Mouse (Mus musculus): ENCODE data around the gene Marveld3. TPM values are rescaled to one million over a fixed set of nuclear protein-coding genes. Genes with fewer than 3 reads are reported as not detected.

The Marveld3 gene
- polyA plus RNA-seq, 1 experiment from 2014 or later: 0.81 TPM

- 85% methylated on average over 8 of the region's 8 CpGs for WGBS
- Histone ChIP-seq H3K27me3 (ENCODE audit: insufficient read depth, poor library complexity, severe bottlenecking) (no peaks in the 10 kb centered on the region), H3K9me3 (no peaks in the 10 kb centered on the region), H3K4me3 (no peak overlapping the region), H3K4me1 (replicated peaks) (no peaks in the 10 kb centered on the region), H3K36me3 (no peaks in the 10 kb centered on the region), H3K27ac (no peak overlapping the region)
- DNase-seq (ENCODE audit: low spot score): no peak
These were observed 27.1 kb upstream of the Marveld3 start for GRCm38 (mm10) chr8:109989151-109989550.

DNA sequence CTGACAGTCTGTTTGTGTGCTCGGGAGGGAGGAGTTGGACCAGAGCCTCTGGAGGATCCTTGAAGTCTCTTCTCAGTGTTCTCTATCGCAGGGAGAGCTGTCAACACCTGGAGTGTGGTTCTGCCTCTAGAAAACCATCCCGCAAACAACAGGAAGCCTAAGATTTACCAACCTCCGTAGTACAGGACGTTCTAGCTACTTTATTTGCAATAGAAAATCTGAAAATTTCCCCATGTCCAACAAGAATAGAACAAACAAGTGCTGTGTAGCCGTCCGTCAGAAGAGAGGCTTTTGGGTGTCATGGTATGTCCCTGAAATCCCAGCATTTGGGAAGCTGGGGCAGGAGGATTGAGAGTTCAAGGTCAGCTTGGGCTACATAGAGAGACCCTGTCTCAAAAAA, 25.8 kb upstream of the Marveld3 start:
- Histone ChIP-seq H3K4me3 (no peak overlapping the region), H3K36me3 (no peaks in the 10 kb centered on the region), H3K27ac (no peak overlapping the region), H3K27me3 (ENCODE audit: insufficient read depth, poor library complexity, severe bottlenecking) (no peaks in the 10 kb centered on the region), H3K4me1 (replicated peaks) (no peaks in the 10 kb centered on the region), H3K9me3 (no peaks in the 10 kb centered on the region)
- no peak for DNase-seq (ENCODE audit: low spot score)
- 84% methylated on average over 7 of the region's 7 CpGs for WGBS

GRCm38 (mm10) chr8:109986384-109986783, 24.4 kb upstream of the Marveld3 start:
- WGBS: 69% methylated on average over 7 of the region's 7 CpGs
- H3K9me3 ChIP-seq: no peaks in the 10 kb centered on the region
- H3K36me3 ChIP-seq: no peaks in the 10 kb centered on the region
- H3K27me3 ChIP-seq (ENCODE audit: insufficient read depth, poor library complexity, severe bottlenecking): no peaks in the 10 kb centered on the region
- H3K27ac ChIP-seq: no peak overlapping the region
- DNase-seq (ENCODE audit: low spot score): no peak
- no peak overlapping the region for H3K4me3 ChIP-seq
- H3K4me1 ChIP-seq (replicated peaks): 0 out of 2 replicates have a peak, but pooled peaks cover 2% of the 10 kb centered on the region

DNA sequence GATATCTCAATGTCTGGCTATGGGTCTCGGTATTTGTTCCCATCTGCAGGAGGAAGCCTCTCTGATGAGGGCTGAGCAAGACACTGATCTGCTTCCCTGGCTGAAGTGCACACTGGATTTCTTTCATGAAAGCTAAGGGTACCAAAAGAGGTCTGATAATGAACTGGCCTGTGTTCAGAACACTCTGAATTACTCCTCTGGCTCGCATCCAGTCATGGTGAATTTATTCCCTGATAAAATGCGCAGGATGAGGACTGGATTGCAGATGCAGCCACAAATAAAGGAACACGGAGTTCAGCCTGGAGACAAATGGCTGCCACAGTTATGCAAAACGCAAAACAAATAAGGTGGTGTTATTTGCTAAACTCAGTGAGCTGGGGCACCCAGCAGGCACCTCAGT, 21.9 kb upstream of the Marveld3 start:
- H3K9me3 ChIP-seq: no peaks in the 10 kb centered on the region
- H3K27ac ChIP-seq: no peak overlapping the region
- WGBS: 41% methylated on average over 5 of the region's 5 CpGs
- H3K36me3 ChIP-seq: no peaks in the 10 kb centered on the region
- DNase-seq (ENCODE audit: low spot score): no peak
- H3K27me3 ChIP-seq (ENCODE audit: insufficient read depth, poor library complexity, severe bottlenecking): no peaks in the 10 kb centered on the region
- no peak overlapping the region for H3K4me3 ChIP-seq
- H3K4me1 ChIP-seq (replicated peaks): 0 out of 2 replicates have a peak, but pooled peaks cover 2% of the 10 kb centered on the region

DNA sequence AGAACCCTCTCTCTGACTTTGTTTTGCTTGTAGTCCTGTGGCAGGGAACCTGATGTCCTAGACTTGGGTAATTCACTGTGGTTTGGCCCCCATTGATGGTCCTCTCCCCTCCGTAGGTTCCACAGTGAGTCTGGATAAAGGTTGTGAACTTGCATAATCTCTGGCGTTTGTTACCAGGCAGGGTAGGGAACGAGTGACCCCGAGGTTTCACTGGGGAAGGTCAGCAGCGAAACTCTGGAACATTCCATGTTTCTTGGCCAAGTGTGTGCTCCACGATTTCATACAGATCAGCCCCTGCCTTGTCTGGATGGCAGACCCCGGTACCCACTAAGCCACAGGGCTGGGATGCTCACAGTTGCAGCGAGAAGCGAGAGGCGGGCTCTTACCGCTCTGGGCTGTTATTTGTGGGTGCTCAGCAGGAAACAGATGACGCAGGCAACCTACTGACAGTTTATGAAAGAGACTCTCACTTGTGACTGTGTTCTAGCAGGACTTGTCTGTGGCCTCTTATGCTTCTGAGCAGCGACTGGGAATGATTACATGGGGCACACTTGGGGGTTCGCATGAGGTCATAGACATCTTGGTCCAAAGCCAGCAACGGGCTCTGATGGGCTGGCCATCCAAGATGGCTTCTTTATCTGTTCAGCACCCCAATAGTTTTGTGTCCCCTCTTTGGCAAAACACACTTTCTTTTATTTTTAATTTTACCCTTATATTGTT, 20.5 kb upstream of the Marveld3 start:
- Histone ChIP-seq H3K4me1 (replicated peaks) (0 out of 2 replicates have a peak, but pooled peaks cover 2% of the 10 kb centered on the region), H3K27ac (no peak overlapping the region), H3K36me3 (no peaks in the 10 kb centered on the region), H3K4me3 (no peak overlapping the region), H3K9me3 (no peaks in the 10 kb centered on the region), H3K27me3 (ENCODE audit: insufficient read depth, poor library complexity, severe bottlenecking) (no peaks in the 10 kb centered on the region)
- no peak for DNase-seq (ENCODE audit: low spot score)
- WGBS: 75% methylated on average over 15 of the region's 15 CpGs

DNA sequence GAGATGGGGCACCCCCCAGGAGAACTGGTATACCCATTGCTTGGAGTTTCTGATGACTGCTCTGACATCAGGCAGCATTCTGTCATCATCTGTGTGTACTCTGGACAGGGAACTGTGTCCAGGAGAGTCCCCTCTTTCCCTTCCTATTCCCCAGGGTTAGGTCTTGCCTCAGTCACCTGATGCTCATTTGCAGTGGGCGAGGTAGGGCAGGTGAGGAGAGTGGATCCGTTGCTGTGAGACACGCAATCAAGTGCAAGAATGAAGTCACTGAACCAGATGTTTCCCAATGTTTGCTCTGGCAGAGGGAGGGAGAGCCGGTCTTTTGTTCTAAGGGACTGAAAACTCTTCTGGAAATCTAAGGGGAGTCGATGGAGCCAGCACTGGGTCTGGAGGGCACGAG, 17.3 kb upstream of the Marveld3 start:
- WGBS: 74% methylated on average over 6 of the region's 6 CpGs
- H3K27me3 ChIP-seq (ENCODE audit: insufficient read depth, poor library complexity, severe bottlenecking): no peaks in the 10 kb centered on the region

GRCm38 (mm10) chr8:109972901-109973300, 10.9 kb upstream of the Marveld3 start:
- H3K36me3 ChIP-seq: no peaks in the 10 kb centered on the region
- H3K4me1 ChIP-seq (replicated peaks): no peaks in the 10 kb centered on the region
- no peak overlapping the region for H3K27ac ChIP-seq
- H3K9me3 ChIP-seq: peaks cover 6% of the 10 kb centered on the region; the same call in 1 of the 2 replicates
- WGBS: 87% methylated on average over 4 of the region's 4 CpGs
- DNase-seq (ENCODE audit: low spot score): no peak
- H3K27me3 ChIP-seq (ENCODE audit: insufficient read depth, poor library complexity, severe bottlenecking): peaks cover 21% of the 10 kb centered on the region
- H3K4me3 ChIP-seq: no peak overlapping the region

More for the DNA sequence above, 17.3 kb upstream of the Marveld3 start:
- Histone ChIP-seq H3K4me1 (replicated peaks) (0 out of 2 replicates have a peak, but pooled peaks cover 2% of the 10 kb centered on the region), H3K9me3 (peaks cover 6% of the 10 kb centered on the region; the same call in 1 of the 2 replicates), H3K4me3 (no peak overlapping the region), H3K36me3 (no peaks in the 10 kb centered on the region), H3K27ac (no peak overlapping the region)
- DNase-seq (ENCODE audit: low spot score): no peak

DNA sequence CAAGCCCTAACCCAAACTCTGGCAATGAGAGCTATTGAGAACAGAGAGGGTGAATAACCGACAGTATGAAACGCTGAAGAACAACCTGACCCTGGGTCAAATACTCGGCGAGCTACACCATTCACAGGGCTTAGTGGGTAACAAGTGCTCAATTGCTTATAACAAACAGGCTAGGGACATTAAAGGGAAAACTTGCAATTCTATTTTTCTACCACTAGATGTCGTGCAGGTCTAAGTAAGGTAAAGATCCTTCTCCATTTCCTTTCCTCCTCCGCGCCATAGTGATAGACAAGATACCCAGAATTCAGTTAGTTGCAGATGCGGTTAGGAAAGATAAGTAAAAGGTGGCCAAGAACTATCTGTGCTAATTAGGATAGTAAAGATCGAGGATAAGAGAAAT, 8.3 kb upstream of the Marveld3 start:
- Histone ChIP-seq H3K27ac (no peak overlapping the region), H3K4me1 (replicated peaks) (no peaks in the 10 kb centered on the region), H3K36me3 (no peaks in the 10 kb centered on the region), H3K27me3 (ENCODE audit: insufficient read depth, poor library complexity, severe bottlenecking) (peaks cover 21% of the 10 kb centered on the region), H3K4me3 (no peak overlapping the region), H3K9me3 (peaks cover under 1% of the 10 kb centered on the region; the same call in 1 of the 2 replicates)
- DNase-seq (ENCODE audit: low spot score): no peak
- WGBS: 13% methylated on average over 9 of the region's 9 CpGs

DNA sequence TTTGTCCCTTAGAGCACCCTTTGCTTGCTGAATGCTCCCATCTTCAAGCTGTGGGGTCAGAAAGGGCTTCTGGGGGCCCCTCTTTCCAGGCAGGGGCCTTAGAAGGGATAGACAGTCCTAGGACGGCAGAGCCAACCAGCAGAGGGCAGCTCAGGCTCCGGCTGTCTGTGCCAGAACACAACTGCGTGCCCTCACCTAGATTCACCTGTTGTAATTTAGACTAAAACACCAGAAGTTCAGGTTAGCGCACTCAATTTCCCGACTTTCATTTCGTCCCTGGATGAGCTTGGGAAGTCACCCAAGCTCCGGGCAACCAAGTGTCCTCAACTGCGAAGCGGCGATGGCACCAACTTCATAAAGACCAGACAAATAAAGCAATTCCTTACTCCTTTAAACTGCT, 6.8 kb upstream of the Marveld3 start:
- no peaks in the 10 kb centered on the region for H3K36me3 ChIP-seq
- DNase-seq (ENCODE audit: low spot score): no peak
- peaks cover 24% of the 10 kb centered on the region for H3K27me3 ChIP-seq (ENCODE audit: insufficient read depth, poor library complexity, severe bottlenecking)
- no peaks in the 10 kb centered on the region for H3K9me3 ChIP-seq
- 55% methylated on average over 10 of the region's 10 CpGs for WGBS
- H3K27ac ChIP-seq: no peak overlapping the region
- H3K4me1 ChIP-seq (replicated peaks): no peaks in the 10 kb centered on the region
- no peak overlapping the region for H3K4me3 ChIP-seq

DNA sequence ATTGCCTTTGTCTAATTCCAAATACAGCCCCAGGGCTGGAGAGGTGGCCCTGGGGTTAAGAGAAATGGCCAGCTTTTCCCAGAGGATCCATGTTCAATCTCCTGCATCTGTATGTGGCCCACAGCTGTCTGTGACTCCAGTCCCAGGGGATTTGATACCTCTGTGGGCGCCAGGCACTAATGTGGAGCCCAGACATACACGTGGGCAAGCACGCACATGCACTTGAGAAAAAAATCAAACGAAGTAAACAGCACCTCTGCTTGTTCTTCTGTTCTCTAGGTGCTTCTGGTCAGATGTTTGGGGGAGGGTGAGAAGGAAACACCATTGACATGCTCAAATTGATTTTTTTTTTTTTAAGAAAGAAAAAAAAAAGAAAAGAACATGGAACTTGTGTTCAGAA, 2.1 kb upstream of the Marveld3 start:
- Histone ChIP-seq H3K9me3 (no peaks in the 10 kb centered on the region), H3K27me3 (ENCODE audit: insufficient read depth, poor library complexity, severe bottlenecking) (peaks cover 58% of the 10 kb centered on the region), H3K36me3 (no peaks in the 10 kb centered on the region), H3K4me3 (no peak overlapping the region), H3K4me1 (replicated peaks) (peaks cover 18% of the 10 kb centered on the region), H3K27ac (no peak overlapping the region)
- 77% methylated on average over 4 of the region's 4 CpGs for WGBS
- no peak for DNase-seq (ENCODE audit: low spot score)

DNA sequence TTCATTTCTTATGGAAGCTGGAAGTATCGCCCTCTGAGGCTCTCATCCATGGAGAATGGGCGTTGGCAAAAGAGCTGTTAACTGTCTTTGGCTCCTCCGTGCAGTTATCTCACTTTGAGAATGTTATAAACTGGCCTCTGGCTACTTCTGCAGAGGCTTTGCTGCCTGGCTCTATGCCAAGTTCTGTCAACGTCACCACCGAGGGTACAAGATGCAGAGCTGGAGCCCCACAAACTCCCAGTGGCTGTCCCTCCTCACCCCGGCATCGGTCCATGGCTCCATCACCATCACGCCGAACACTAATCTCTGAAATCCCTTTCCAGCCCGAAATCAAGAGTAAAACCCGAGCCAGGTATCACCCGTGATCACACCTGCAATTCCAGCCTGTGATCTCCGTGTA, 1.4 kb upstream of the Marveld3 start:
- Histone ChIP-seq H3K27ac (no peak overlapping the region), H3K9me3 (no peaks in the 10 kb centered on the region), H3K4me1 (replicated peaks) (peaks cover 18% of the 10 kb centered on the region), H3K4me3 (no peak overlapping the region), H3K27me3 (ENCODE audit: insufficient read depth, poor library complexity, severe bottlenecking) (peaks cover 58% of the 10 kb centered on the region), H3K36me3 (no peaks in the 10 kb centered on the region)
- 83% methylated on average over 13 of the region's 13 CpGs for WGBS
- no peak for DNase-seq (ENCODE audit: low spot score)

GRCm38 (mm10) chr8:109962896-109963295, 893 bp upstream of the Marveld3 start:
- peaks cover 23% of the 10 kb centered on the region for H3K4me1 ChIP-seq (replicated peaks)
- H3K27ac ChIP-seq: no peak overlapping the region
- H3K4me3 ChIP-seq: no peak overlapping the region
- peaks cover 58% of the 10 kb centered on the region for H3K27me3 ChIP-seq (ENCODE audit: insufficient read depth, poor library complexity, severe bottlenecking)
- H3K36me3 ChIP-seq: no peaks in the 10 kb centered on the region
- no peak for DNase-seq (ENCODE audit: low spot score)
- whole genome bisulfite sequencing: 78% methylated on average over 9 of the region's 9 CpGs
- H3K9me3 ChIP-seq: no peaks in the 10 kb centered on the region

DNA sequence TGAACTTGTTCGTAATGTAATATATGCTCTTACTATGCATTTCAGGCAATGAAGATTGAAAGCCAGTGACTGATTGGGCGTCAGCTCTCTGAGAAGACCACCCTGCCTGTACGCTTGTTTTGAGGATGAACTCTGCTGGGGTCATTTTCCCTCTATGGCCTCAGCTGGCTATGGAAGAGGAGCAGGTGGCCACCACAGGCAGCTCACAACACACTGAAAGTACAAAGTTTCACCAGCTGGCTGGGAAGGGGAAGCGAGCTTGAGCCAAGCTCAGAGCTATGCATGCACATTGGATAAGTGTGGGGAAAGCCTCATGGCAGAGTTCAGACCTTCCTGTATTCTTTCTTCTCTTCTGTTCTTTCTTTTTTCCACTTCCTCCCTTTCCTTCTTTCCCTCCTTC, 2.9 kb downstream of the Marveld3 start:
- no peaks in the 10 kb centered on the region for H3K36me3 ChIP-seq
- DNase-seq (ENCODE audit: low spot score): no peak
- peaks cover 51% of the 10 kb centered on the region for H3K4me1 ChIP-seq (replicated peaks)
- no peak overlapping the region for H3K27ac ChIP-seq
- no peak overlapping the region for H3K4me3 ChIP-seq
- H3K27me3 ChIP-seq (ENCODE audit: insufficient read depth, poor library complexity, severe bottlenecking): peaks cover 58% of the 10 kb centered on the region
- no peaks in the 10 kb centered on the region for H3K9me3 ChIP-seq
- 84% methylated on average over 4 of the region's 4 CpGs for WGBS
